Mouse (Mus musculus): ENCODE measurements around the gene Olfr1502.
"Not testable (repeated sequence)": the region's sequence is repeated elsewhere in the genome, so short reads cannot be mapped to it uniquely, and the experiment has no call there.

The Olfr1502 gene

DNA sequence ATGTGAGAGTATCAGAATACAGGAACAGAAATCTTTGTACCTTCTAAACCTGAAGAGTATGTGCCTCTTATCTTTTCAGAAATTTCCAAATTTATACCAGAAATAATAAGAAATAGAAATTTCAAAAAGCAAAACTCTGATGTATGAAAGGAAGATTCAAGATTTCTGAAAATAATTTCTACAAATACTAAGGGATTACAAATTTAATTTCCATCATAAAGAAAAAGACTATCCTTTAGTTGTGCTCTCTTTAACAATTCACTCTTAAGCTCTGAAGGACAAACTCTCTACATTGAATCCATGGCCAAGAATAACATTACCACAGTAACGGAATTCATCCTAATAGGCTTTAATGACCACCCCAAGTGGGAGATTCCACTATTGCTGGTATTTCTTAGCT is at the start of gene Olfr1502:
TSS of gene Olfr1502 (plus strand) at position 301 of the 400 bp plus-strand sequence.
- DNase-seq (ENCODE audit: low read depth, low spot score) = no peak

DNA sequence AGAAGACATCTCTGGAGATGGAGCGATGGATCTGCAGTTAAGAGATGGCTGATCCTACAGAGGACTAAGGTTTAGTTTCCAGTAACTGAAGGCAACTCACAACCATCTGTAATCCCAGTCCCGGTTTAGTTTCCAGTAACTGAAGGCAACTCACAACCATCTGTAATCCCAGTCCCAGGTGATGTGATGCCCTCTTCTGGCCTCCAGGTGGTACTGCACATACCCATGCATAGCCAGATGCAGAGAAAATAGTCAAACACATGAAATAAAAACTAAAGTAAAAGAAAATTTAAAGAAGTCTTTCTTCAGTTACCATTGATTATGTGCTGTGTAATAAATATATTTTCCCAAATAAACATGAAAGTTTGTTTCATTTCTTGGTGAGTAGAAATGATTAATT is 48.8 kb upstream of the Olfr1502 start:
- DNase-seq (ENCODE audit: low read depth, low spot score) = no peak

DNA sequence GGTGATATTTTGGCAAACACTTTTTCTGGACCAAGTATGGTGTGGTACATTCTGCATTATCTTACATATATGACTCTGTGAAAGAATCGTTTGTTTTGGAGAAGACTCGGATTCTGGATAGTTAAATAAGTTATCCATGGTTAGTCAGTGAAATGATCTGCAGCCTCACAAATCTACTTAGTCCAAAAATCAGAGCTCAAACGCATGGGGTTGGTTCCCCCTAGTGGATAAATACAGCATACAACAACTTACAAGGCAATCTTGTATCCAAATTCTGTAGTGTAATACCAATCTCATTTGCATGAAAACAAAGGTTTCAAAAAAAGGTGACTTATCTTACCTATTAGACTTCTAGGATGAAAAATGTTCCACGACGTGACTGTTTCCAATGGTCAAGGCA is 42.8 kb upstream of the Olfr1502 start:
- DNase-seq (ENCODE audit: low read depth, low spot score) = peak; percentile 11

DNA sequence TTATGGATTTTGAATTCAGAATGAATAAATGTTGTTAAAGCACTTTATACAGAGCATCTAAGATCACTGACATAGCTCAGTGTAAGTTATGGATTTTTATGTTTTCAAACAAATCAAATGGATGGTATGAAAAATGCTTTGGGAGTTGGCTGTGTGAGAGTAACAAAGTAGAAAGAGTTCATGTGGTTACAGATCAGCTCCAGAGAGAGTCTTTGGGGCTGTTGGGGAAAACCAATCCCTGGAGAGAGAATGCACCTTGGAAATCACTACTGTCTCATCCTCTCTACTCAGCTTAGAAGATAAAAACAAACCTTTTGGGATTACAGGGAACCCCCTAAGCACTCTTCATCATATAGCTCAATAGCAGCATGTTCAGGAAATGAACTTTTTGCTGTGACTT is 42.2 kb upstream of the Olfr1502 start, which contains the start of gene Olfr1499:
TSS of gene Olfr1499 (minus strand) at position 101 of the 400 bp plus-strand sequence.
- DNase-seq (ENCODE audit: low read depth, low spot score) = no peak

DNA sequence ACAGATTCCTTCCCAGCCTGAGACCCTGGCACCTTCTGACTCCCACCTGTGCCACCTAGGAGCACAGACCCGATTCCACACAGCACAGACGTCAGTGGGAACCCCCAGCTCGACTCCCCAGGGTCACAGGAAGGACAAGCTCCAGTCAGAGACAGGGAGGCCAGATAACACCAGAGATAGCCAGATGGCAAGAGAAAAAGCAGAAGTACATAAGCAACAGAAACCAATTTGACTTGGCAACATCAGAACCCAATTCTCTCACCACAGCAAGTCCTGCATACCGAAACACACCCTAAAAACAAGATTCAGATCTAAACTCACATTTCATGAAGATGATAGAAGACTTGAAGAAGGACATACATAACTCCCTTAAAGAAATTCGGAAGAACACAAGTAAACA is 40.7 kb upstream of the Olfr1502 start:
- DNase-seq (ENCODE audit: low read depth, low spot score) = peak; percentile 20

DNA sequence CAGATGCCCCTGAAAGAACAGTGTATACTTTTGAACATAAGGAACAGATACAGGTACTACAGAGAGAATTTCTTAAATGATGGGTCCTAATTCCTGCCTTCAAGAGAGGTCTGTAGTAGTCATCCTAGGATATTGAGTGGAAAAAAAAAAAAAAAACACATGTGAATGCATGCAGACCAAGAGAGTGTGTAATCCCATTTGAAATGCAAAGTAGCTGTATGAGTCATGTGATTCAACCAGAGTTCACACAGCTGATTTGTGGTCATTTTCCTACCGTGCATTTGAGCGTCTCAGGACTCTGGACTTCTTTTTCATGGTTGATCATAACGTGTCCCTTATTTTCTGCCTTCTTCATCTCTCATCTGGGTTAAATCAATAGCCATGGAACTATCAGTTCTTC is 33.1 kb upstream of the Olfr1502 start:
- no peak for DNase-seq (ENCODE audit: low read depth, low spot score)

DNA sequence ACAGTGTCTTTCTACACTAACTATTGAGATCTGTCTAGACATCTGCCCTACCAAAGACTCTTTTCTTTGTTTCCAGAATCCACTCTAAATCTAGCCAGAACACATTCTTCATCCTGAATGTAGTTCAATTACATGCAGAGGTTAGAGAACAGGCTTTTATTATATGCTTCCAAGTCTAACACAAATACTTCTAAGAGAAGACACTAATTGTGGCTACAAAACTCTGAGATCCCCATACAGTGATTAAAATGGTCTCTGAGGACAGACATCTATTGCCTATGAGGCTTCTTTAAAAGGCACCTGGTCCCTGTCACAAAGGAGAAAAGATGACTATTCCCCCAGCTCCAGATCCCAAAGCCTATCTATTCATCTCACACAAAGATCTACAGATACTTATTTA is 31.2 kb upstream of the Olfr1502 start, which contains the start of gene Olfr1500:
TSS of gene Olfr1500 (minus strand) at position 101 of the 400 bp plus-strand sequence.
- DNase-seq (ENCODE audit: low read depth, low spot score) = no peak

DNA sequence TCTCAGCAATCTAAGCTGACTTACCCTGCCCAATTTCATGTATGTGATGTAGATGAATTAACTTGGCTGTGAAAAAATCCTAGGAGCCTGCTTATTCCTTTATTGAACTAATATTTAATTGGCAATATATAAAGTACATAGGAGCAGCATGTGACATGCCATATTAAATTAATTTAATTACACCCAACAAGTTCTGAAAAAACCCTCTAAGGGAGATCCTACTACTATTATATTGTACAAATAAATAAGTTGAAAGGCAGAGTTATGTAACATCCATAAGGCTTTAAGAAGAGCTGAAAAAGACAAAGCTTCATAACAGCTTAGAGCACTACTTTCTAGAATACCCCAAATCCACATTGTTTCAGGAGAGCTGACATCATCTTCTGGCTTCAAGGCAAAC is 11.0 kb upstream of the Olfr1502 start, which contains the start of gene Olfr1501:
TSS of gene Olfr1501 (minus strand) at position 101 of the 400 bp plus-strand sequence.
- not testable (repeated sequence) for DNase-seq (ENCODE audit: low read depth, low spot score)

DNA sequence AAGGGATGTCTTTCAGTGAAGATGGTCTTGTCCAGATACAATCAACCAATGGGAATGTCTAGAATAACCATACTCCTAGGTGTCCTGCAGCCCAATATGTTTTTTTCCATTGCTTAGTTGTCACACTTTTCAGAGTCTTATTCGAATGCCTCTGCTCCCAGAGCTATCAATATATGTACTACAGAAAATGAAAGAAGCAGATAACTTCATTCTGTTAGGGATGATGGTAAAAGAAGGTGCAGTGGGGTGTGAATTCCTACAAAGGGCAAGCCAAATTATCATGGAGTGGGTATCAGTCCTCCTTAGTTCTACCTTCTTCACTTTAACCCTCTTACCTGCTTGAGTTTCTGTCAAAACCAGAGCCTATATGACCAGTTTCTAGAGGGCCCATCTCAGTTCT is 36.2 kb downstream of the Olfr1502 start, which contains the start of gene Olfr1504:
TSS of gene Olfr1504 (minus strand) at position 101 of the 400 bp plus-strand sequence.
- DNase-seq (ENCODE audit: low read depth, low spot score) = no peak

Measured in A20 (cell line).